Mouse (Mus musculus) left cerebral cortex, postnatal 25 days (tissue): ENCODE measurements at regions not wholly inside any gene's neighbourhood (a gene's known extent, or its start where the extent isn't known, plus 50 kb on each side); places are given as distances from the start of the nearest gene placed in this dataset.

Experiments used
- DNase-seq, 2 experiments: peaks; one replicate each; pipeline ENCODE4 v3.0.0; 2022; ENCODE audit warnings: low spot score in 2 of 2, mixed read lengths in 1 of 2
- intact Hi-C: fragments of 180-260 bp; cut with DNase I; formaldehyde crosslinking; loops from one replicate; pipeline ENCODE4 v1.15.1; 2025

DNA sequence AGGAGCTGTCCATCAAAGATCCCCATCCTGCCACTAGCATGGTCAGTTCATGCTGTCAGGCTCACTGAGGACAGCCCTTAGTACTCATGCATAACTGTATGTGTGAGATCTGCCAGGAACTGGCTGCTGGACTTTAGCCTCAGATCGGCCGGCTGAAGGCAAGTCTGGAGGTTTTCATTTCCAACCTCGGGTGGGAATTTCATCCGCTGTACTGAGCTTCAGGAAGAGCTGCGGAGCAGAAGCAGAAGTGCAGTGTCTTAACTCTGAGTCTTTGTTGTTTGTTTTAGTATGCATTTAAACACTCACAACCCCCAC lies 99.6 kb upstream of the Ccnd2 start:
- intact Hi-C loops = no loop called here
- no peak for DNase-seq

DNA sequence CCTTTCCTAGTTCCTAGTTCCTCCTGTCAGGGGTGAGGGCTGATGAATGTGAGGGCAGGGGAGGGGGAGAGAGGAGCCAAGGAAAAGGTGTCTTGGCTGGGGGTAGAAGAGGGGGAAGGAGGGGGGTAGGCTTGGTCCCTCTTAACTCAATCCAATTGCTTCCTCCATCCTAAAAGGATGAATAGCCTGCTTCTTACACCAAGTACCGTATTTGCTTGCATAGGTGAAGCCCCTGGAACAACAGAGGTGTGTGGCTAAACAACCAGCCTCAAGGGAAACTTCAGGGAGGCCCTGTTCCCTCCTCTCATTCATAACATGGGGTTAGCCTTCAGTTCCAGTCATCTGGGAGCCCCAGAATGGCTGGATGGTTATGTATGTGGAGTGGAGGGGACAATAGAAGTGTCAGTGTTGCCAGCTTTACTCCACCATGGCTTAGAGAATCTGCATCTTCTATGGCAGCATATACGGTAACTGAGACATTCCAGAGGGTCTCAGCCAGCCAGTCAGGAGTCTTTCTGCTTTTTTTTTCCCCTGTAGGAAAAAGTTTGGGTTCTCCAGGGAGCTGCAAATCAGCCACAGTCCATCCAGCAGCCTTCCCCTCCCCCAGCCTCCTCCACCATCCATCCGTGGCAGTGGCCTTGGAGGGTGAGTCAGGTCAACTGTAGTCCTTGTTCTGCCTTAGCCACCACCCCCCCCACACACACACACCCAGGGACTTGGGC lies 100.2 kb upstream of the Ccnd2 start:
- intact Hi-C loops = no loop called here
- no peak for DNase-seq

DNA sequence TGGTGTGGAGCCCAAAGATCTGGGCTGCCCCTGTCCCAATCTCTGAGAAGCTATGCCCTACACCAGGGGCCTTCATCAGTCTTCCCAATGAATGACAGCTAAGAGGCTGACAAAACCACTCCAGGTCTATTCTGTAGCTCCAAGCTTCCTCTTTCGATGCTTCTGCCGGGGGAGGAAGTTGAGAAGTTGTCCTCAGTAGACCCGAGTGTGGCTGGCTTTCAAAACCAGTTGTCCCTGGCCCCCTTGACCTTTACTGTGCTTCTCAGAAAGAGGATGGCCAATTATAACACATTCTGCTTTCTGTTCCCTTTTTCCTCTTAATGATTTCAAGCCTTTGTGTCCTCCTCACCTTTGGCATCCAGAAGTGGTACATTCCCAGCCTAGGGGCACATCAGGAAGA lies 101.9 kb upstream of the Ccnd2 start:
- DNase-seq = peak in 1 of 2 experiments; percentile 20

DNA sequence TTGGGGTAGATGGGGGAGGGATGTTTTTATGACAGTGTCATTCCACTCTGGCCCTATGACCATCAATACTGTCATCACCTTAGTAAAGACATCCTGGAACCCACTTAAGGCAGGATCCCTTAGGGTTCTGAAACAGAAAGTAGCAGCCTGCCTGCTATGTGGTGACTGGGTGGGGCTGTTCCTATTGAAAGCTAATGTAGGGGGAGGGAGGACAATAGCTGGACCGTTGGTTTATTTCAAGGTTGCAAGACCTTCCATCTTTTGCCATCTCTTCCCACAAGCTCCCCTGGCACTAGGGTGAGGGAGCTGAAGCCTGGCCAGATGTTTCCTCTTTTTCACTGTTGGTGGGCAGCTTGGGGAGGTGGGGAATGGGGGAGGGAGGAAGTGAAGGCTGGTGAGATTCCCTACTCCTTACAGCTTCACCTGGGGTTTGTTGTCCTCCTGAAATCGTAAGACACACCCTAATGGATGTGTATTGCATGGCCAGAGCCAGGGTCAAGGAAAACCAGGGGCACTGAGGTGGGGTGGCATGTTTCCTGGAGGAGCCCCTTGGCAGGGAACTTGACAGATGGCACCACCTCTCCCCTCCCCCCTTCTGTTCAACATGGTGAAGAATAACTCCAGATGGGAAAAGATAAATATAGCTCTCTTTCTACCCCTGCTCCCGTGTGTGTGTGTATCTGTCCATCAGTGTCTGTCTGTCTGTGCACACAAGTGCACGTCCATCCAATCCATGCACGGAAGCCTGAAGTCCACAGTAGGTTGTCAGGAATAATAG lies 112.1 kb upstream of the Ccnd2 start:
- DNase-seq = no peak
- intact Hi-C loops = loop anchor here (2.0 kb wide), 1 partner anchor 113 kb away; no protein-coding TSS in a partner anchor

More for the DNA sequence above, 101.9 kb upstream of the Ccnd2 start:
- intact Hi-C loops = no loop called here

DNA sequence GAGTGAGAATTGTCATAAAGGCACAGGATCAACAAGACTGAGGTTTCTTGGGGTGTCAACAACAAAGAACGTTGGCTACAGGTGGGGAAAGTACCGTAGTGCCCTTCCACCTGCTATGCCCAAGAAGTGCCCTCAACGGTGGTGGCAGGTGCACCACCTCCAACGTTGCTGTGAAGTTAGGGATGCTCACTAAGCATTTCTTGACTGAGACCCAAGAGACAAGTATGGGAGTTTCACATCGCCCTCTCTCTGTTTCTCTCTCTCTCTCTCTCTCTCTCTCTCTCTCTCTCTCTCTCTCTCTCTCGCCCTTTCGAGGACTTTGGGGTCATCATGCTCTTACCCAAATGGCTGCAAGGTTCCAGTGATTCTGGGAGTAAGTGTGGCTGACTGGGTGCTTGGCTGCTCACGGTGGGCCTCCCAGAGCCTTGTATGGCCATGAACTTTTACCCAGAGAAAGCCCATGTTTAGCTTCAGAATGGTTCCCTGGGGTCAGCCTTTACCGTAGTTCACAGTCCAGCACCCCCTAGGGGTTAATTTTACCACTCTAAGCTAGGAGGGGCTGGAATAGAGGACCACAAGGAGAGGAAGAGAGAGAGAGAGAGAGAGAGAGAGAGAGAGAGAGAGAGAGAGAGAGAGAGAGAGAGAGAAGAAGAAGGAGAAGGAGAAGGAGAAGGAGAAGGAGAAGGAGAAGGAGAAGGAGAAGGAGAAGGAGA lies 113.2 kb upstream of the Ccnd2 start:
- no peak for DNase-seq
- intact Hi-C loops = loop anchor here (2.0 kb wide), 1 partner anchor 114 kb away; no protein-coding TSS in a partner anchor

DNA sequence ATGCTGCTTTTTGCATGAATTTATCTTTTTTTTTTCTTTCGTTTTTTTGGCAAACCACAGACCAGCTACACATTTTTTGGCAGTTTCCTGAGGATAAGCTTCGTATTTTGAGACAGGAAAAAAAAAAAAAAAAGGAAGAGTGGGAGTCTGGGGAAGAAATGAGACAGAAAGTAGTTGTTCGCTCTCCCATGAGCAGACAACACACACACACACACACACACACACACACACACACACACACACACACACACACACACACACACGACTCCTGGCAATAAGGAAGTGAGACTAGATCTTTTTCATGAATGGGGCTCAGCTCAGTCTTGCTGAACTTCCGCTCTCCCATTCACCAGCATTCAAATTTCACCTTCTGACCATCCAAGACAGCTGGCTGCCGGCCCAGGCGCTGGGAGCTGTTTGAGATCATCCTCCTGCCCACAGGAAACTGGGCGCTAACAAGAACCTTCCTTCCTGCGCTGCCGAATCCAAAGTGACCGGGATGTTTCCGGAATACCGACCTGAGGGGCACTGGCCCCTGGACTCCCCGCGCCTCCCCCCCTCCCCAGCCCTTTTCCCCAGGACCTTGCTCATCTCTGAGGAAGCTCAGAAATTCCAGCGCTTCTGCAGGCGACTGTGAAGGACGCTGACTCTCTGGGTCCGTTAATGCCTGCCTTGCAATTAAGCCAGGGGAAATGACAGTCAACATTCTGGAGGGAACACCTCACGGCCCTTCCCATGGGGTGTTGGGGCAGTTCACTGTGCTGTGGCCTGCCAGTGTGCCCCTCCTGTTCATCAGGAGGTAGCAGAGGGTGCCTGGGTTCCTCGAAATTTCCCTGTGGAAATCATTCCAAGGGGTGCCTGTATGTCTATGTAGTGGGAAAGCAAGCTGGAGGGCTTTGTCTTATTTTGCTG lies 114.2 kb upstream of the Ccnd2 start:
- intact Hi-C loops = loop anchor here (2.0 kb wide), 1 partner anchor 115 kb away; no protein-coding TSS in a partner anchor

DNA sequence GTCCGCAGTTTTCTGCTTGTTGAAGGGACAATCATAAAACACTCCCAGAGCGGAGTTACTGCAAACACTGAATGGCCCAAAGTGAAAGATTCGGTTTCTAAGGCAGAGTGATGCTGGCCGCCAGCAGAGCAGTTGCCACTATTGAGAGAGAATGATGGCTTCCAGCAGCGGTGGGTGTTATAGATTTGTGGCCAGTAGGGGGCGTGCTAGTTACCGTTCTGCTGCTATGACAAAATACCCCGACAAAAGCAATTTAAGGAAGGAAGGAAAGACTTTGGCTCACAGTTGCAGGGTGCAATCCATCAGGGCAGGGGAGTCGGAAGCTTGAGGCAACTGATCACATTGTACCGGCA lies 114.8 kb upstream of the Ccnd2 start:
- DNase-seq = peak in 1 of 2 experiments; percentile 25
- intact Hi-C loops = no loop called here

More for the DNA sequence above, 114.2 kb upstream of the Ccnd2 start:
- DNase-seq = peak; percentile 65 to 80

DNA sequence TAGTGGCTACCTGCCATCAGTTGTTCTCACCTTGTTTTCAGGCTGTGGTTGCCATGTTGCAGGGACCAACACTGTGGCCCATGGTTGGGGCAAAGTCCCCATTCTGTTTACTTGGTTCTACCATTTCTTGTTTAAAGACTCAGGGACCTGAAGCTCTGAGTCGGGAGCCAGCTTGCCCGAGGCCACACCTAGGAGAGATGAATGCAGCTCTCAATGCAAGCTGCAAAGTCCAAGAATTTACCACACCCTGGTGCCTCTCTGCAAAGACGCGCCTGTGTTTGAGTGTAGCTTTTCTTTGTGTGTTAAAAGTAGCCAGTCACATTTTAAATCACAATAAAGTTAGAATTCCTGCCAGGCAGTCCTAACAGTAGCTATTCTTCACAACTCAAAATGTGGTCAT lies 117.0 kb upstream of the Ccnd2 start:
- no peak for DNase-seq
- intact Hi-C loops = no loop called here

DNA sequence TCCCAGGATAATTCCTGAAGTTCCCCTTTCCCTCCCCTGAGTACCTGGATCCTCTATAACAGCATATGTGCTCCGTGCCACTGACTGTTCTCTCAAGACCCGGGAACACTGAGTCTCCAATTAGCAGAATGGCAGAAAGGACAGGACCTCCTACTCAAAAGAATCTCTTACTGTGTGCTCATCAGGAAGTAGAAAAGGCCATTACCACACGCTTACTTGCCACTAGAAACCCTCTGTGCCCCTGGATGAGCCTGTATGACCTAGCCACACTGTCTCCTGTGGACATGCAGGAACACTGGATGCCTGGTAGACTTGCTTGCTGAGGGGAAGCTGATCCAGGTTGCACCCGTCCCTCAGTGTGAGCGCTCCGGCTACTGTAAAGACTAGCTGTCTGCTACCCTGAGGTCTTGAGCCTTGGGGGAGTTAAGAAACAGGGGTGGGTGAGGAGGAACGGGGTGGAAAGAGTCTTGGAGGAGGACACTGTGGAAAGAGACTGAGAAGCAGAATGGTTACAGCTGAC lies 117.6 kb upstream of the Ccnd2 start:
- DNase-seq = no peak
- intact Hi-C loops = no loop called here

DNA sequence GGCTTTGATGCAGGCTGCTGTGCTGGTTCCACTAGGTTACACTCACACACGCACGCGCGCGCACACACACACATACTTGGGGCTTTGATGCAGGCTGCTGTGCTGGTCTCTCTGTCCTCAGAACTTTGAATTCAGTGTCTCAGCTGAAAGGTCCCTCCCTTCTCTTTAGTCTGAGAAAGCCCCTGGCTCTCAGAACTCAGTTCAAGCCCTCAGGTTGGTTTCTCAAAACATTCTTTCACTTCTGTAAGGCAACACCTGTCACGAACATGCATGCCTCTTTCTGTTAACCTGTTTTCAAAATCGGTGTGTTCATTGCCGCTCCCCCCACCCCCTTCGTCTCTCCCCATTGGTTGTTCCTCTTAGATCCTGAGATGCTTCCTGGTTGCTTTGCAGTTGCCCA lies 118.8 kb upstream of the Ccnd2 start:
- no peak for DNase-seq
- intact Hi-C loops = no loop called here

DNA sequence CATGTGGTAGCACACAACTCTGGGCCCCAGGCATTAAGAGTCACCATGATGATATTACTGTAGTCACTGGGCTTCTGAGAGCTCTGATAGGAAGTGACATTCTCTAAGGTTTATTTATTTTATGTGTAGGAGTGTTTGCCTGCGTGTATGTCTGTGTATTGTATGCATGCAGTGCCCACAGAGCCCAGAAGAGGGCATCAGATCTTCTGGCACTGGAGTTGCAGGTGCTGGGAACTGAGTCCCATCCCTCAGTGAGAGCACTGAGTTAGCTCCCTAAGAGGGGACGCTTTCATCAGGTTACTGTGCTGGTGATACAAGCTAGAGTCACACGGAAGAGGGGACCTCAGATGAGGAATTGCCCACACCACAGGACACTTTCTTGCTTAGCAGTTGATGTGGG lies 119.4 kb upstream of the Ccnd2 start:
- intact Hi-C loops = no loop called here
- no peak for DNase-seq

DNA sequence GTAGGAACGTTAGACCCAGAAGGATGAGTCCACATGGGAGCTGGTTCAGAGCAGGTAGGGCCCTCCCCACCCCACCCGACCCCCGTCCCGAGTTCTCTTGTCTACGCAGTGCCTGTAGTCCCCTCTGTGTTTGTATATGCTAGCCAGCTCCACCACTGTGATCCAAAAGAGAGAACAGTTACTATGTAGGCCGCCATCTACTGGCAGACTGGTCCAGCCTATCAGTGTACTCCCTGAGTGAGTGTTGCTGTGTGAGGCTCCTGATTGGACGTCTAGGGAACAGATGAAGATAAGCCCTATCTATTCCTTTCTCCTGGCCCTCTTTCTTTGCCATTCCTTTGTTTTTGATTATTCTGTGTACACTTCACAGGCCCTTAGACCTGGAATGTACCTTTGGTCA lies 120.6 kb upstream of the Ccnd2 start:
- DNase-seq = peak in 1 of 2 experiments; percentile 10
- intact Hi-C loops = no loop called here

DNA sequence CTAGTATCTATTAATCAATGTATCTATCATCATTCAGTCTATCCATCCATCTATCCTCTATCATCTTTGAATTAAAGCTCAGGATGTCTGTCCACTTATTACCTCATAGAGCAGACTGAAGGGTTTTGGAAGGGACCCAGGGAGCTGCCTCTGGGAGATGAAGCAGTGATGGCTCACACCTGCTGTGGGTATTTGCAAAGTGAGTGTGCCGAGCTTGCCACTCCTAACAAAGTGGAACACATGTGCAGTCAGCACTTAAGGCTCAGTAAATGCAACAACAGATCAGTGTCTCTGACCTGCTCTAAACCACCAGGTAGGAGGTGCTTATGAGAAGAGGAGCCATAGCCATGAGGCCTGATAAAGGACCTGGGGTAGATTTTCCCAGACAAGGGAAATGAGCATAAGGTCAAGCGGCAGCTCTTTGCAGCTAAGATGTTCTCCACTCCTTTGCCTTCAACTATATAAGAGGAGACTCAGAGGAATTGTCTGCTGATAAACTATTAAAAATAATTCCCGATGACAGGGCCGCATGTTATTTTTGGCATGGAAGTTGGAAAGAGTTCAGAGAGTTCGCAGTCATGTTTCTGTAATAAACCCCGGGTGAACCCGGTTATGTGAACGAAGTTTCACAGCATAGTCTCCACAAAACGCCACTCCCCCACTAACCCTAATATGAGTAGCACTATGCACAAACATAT lies 122.9 kb upstream of the Ccnd2 start:
- no peak for DNase-seq
- intact Hi-C loops = no loop called here

DNA sequence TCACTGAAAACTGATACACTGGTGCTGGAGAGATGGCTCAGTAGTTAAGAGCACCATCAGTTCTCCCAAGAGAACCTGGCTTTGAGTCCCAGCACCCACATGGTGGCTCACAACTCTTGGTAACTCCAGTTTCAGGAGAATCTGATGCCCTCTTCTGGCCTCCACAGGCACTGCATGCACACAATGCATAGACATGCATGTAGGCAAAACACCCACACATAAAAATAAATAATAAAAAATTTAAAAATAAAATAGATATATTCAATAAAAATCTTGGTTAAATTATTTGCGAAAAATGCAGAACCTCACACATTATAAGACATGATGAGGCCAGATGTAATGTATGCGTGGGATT lies 123.4 kb upstream of the Ccnd2 start:
- no peak for DNase-seq

DNA sequence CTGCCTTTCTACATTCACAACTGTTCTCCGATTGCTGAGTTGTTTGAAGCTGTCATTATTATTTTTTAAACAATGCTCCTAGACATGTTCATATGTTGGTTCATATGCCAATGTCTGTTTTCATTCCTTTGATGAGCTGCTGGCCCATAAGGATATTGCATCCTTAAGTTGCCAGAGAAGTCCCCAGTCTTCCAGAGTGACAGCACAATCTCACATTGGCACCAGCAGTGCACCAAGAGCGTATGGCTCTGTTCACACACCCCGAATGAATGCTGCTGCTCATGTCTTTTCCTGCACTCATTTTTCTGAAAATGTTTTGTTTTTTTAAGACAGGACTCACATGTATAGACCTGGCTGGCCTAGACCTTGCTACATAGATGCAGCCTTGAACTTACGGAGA lies 124.4 kb upstream of the Ccnd2 start:
- intact Hi-C loops = no loop called here
- no peak for DNase-seq

More for the DNA sequence above, 123.4 kb upstream of the Ccnd2 start:
- intact Hi-C loops = no loop called here

DNA sequence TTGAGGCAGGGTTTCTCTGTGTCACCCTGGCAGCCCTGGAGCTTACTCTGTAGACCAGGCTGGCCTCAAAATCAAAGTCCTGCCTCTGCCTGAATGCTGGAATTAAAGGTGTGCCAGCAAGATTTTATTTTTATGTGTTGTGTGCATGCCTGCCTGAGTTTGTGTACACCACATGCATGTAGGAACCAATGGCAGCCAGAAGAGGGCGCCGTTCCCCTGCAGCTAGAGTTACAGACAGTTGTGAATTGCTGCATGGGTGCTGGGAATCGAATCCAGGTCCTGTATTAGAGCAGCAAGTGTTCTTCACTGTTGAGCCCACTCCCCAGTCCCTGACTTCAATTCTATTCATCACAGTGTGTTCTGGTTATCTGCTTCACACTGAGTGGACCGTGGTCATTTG lies 126.4 kb upstream of the Ccnd2 start:
- intact Hi-C loops = no loop called here
- DNase-seq = no peak

DNA sequence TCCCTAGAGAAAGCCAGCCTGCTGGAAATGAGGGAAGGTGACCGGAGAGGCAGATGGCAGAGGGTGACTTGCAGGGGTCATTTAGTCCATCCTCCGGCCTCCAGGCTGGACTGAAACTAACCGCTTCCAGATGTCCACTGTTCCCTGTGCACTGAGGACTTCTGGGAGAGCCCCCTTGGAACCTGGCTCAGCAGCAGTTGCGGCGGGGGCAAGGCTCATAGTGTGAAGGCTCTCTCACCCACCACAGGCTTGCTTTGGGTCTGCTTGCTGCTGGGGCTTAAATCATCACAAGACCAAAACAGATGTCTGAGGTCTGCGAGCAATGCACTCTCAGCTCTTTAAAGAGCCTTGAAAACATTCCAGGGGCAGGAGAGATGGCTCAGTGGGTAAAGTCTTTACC lies 132.2 kb upstream of the Ccnd2 start:
- intact Hi-C loops = no loop called here
- no peak for DNase-seq

DNA sequence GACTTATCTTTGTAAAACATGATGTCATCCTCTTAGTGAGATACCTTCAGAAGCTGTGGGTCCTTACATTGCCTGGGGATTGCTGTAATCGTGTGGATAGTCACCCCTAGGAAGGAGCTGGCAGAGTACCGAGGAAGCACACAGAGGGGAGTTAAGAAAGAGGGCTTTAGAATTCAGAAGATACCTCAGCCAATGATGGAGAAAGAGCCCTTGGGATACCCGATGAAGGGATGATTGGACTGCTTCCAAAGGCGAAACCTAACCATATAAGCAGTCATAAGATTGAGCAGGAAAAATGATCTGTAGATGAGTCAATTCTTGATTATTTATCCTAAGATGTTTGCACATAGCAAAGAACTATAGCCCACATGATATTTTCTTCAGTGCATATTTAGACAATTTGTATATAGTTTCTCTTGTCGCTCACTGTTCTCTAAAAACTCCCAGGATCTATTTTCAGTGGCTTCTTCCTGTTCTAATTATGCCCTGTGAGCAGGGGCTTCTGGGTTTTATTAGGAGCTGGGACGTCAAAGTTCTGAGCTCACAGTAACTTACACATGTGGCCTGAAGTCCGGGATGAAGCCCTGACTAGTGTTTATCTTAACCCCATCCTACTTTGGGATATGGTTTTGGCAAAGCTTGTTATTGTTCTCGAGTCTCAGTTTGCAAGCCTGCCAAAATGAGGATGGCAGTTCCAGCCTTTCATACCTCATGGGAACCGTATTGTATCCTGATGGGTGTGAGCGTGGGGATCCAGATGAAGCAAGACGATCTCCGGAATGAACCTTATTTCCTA lies 134.9 kb upstream of the Ccnd2 start:
- intact Hi-C loops = no loop called here
- no peak for DNase-seq
